Mouse (Mus musculus) thymus, postnatal 25 days (tissue): Measurements from ENCODE around the gene Atg4d.
"Not testable (repeated sequence)": the region's sequence is repeated elsewhere in the genome, so short reads cannot be mapped to it uniquely, and the experiment has no call there.

Source experiments
- DNase-seq: peaks from one replicate; pipeline ENCODE4 v3.0.0; 2022

Gene Atg4d

DNA sequence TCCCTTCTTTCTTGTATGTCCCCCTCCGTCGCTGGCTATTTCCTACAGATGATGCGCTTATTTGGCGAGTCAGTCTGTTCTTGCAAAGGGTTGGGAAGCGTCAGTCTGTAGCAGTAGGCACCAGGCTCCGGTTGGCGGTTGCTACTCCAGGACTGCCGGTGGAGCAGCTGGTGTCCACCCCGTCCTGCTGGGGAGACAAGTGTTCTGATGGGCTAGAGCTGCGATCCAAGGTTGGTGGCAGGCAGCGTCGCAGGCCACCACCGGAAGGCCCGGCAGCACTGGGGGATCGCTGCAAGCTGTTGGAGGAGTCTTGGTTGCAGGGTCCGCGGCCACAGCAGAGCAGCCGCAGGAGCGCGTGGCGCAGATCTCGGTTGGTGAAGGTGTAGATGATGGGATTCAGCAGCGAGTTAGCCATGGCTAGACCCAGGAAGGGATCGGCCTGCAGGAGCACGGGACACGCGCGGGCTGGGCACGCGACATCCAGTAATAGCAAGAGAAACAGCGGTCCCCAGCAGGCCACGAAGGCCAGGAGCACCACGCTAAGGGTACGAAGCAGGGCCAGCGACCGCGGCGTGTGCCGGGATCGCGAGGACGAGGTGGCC, 21.2 kb upstream of the Atg4d start:
- no peak for DNase-seq

GRCm38 (mm10) chr9:21244428-21245112, 20.5 kb upstream of the Atg4d start:
- DNase-seq = no peak

GRCm38 (mm10) chr9:21245113-21245487, 20.0 kb upstream of the Atg4d start:
- no peak for DNase-seq

- no peak for DNase-seq
These were observed 18.8 kb upstream of the Atg4d start for GRCm38 (mm10) chr9:21246342-21246741.

DNA sequence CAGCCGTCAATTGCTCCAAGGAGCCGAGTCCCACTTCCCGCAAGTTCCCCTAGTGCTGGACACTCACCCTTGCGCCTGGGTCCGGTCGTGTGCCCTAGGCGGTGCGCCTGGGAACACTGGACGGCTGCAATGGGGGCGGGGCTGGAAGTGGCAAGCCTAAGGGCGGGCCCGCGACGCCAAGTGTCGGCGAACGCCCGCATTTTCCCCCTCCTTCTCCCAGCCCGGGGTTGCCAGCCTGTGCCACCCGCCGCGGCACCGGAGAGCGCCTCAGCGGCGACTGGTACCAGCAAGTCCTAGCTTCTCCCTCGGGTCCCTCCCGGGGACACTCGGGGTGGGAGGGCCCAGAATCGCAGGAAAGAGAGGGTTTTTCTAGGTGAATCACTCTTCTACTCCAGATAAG, 16.8 kb upstream of the Atg4d start, which contains the start of gene S1pr5:
Gene S1pr5 (minus strand): TSS at position 118 of the 400 bp plus-strand sequence.
- DNase-seq = no peak

GRCm38 (mm10) chr9:21249629-21250508, 15.2 kb upstream of the Atg4d start:
- DNase-seq = no peak

GRCm38 (mm10) chr9:21250509-21250908, 14.6 kb upstream of the Atg4d start:
- no peak for DNase-seq

GRCm38 (mm10) chr9:21251116-21251735, 13.9 kb upstream of the Atg4d start:
- DNase-seq = no peak

DNA sequence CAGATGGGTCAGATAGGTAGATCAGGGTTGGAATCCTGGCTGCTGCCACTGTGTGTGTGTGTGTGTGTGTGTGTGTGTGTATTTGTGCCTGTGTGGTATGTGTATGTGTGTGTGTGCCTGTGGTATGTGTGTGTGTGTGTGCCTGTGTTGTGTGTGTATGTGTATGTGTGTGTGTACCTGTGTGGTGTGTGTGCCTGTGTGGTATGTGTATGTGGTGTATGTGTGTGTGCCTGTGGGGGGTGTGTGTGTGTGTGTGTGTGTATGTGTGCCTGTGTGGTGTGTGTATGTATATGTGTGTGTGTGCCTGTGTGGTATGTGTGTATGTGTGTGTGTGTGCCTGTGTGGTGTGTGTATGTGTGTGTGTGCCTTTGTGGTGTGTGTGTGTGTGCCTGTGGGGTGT, 10.4 kb upstream of the Atg4d start:
- DNase-seq = no peak

- not testable (repeated sequence) for DNase-seq
These were observed 8.7 kb upstream of the Atg4d start for GRCm38 (mm10) chr9:21256349-21256748.

DNA sequence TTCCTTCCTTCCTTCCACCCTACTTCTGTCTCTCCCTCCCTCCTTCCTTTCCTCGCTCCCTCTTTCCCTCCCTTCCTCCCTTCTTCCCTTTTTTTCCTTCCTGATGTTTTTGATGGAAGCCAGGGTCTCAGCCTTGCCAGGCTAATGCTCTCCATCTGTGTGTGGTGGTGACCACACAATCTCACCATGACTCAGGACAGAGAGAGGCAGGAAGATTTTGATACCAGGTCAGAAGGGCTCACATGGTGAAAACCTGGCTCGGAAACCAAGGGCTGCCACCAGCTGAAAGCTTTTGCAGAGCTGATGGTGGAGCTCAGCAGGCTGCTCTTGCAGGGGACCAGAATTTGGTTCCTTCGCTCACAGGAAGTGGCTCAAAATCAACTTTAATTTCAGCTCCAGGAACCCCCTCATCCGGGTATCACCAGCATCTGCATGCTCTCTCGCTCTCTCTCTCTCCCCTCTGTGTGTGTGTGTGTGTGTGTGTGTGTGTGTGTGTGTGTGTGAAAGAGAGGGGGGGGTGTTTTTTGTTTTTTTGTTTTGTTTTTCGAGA, 4.5 kb upstream of the Atg4d start:
- no peak for DNase-seq

DNA sequence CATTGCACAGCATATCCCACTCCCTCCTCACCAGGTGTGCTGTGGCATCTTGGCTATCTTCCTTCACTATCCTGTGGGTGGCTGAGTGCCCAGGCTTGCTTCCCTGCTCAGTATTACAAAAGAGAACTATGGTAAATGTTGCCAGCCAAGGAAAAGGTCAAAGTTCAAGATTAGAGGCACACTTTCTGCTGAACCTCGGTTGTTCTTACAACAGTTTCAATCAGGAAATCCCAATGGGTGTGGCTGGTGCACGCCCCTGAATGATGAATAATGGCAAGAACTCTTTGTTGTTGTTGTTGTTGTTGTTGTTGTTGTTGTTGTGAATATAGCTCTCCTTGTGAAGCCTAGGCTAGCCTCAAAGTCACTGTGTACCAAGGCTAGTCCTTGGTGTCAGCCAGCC, 3.3 kb upstream of the Atg4d start:
- DNase-seq = no peak

- no peak for DNase-seq
These were observed 657 bp upstream of the Atg4d start for GRCm38 (mm10) chr9:21264272-21264999.

DNA sequence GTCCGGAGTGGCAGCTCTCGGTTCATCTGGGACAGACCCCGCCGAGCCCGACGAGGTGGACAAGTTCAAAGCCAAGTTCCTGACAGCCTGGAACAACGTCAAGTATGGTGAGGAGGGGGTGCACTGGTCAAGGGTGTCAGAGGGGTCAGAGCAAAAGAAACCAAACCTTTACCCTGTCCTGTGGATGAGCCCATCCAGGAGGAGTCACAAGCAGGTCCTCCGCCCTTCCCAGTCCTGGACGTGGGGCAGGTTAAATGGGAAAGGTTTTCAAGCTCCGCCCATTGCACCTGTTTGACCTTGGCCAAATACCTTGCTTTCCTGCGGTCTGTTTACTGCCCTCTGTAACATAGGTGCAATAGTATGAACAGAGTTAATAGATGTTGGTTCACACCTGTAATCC, 518 bp downstream of the Atg4d start:
- DNase-seq = no peak

- no peak for DNase-seq
These were observed 1.8 kb downstream of the Atg4d start for GRCm38 (mm10) chr9:21266889-21267288.

DNA sequence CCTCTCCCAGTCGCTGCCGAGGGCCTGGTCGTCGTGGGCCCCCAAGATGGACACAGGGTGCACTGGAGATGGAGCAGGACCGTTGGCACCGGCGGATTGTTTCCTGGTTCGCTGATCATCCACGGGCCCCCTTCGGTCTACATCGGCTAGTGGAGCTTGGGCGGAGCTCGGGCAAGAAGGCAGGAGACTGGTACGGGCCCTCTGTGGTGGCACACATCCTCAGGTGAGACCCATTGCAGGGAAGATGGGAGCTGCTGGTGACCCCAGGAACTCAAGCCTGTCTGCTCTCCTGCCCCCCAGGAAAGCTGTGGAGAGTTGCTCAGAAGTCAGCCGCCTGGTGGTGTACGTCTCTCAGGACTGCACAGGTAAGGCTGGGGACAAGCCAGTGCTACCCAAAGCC, 3.2 kb downstream of the Atg4d start:
- no peak for DNase-seq

- not testable (repeated sequence) for DNase-seq
These were observed 4.5 kb downstream of the Atg4d start for GRCm38 (mm10) chr9:21269590-21269989.

GRCm38 (mm10) chr9:21272391-21272790, 7.3 kb downstream of the Atg4d start:
- DNase-seq = no peak

GRCm38 (mm10) chr9:21273094-21273493, 8.0 kb downstream of the Atg4d start:
- no peak for DNase-seq

GRCm38 (mm10) chr9:21273520-21274228, 8.6 kb downstream of the Atg4d start:
- DNase-seq = no peak

GRCm38 (mm10) chr9:21274336-21274735, 9.2 kb downstream of the Atg4d start:
- DNase-seq = no peak
